Mouse (Mus musculus) cerebellum, adult 2 months (tissue): Measurements from ENCODE around the gene Pex12. TPM values are rescaled to one million over a fixed set of nuclear protein-coding genes. Genes with fewer than 3 reads are reported as not detected.

Experiments used
- DNase-seq, 2 experiments: peaks; one replicate each; pipeline ENCODE4 v3.0.0; 2021
- H3K27ac ChIP-seq: fragments of 200-500 bp; 2 replicates; pipeline ENCODE4 v1.5.1; 2012; ENCODE audit warnings: low read length, control low read depth, inconsistent platforms; ENCODE audit not compliant: insufficient read depth
- H3K27me3 ChIP-seq: fragments of 200-500 bp; 2 replicates; pipeline ENCODE4 v1.6.1; 2012; ENCODE audit warnings: inconsistent platforms, mild to moderate bottlenecking, low read length, moderate library complexity; ENCODE audit not compliant: control insufficient read depth, insufficient read depth
- H3K4me1 ChIP-seq: fragments of 200-500 bp; 2 replicates; pipeline ENCODE4 v1.6.1; 2011; ENCODE audit warnings: low read length; ENCODE audit not compliant: control insufficient read depth, insufficient read depth
- H3K4me3 ChIP-seq: fragments of 200-500 bp; replicated peaks from 2 replicates; pipeline ENCODE3; 2011; ENCODE audit warnings: mild to moderate bottlenecking, low read depth, low read length, control low read depth; ENCODE audit not compliant: insufficient read depth
- CTCF ChIP-seq: fragments of 200-500 bp; IDR thresholded peaks from 2 replicates; pipeline ENCODE4 v1.5.1; 2011; ENCODE audit warnings: low read depth, mild to moderate bottlenecking, control low read depth, low read length, moderate library complexity, borderline replicate concordance; ENCODE audit not compliant: insufficient read depth
- POLR2A ChIP-seq: fragments of 200-500 bp; IDR thresholded peaks from 2 replicates; pipeline ENCODE4 v1.6.1; 2011; ENCODE audit warnings: low read length, control low read depth, borderline replicate concordance; ENCODE audit not compliant: insufficient read depth
- WGBS: fragments of 180-500 bp; shearing (Covaris S2); methylation state at CpG from one replicate; pipeline ENCODE4 v1.1.7; 2018; 5-methylcytosine and 5-hydroxymethylcytosine counted together
- polyA plus RNA-seq: library from polyadenylated mRNA; depleted of rRNA; stranded (reverse); fragments of >200 nt; gene quantifications from 2 replicates; pipeline ENCODE4 v1.2.3, GENCODE M21; 2012

Gene Pex12
- polyA plus RNA-seq, 1 experiment: 8.6 TPM

DNA sequence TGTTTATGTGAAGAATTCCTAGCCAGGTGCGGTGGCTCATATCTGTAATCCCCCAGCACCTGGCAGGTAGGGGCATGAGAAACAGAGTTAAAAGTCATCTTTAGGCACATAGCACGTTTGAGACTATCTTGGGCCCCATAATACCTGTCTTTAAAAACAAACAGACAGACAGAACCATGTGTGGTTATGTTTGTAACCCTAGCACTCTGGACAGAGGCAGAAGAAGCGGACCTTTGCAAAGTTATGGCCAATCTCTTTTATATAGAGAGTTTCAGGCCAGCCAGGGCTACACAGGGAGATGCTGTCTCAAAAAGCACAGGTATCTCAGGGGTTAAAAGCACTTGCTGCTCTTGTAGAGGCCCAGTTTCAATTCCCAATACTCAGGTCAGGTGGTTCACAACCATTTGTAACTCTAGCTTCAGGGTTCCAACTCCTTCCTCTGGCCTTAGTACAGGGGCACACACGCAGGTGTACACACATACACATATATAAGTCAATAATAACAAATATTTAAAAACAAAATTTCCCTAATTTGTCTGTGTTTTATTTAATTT, 4.4 kb upstream of the Pex12 start:
- Histone ChIP-seq H3K27me3 (no peaks in the 10 kb centered on the region), H3K4me3 (no peak overlapping the region), H3K4me1 (peaks cover 2% of the 10 kb centered on the region; the same call in 1 of the 2 replicates), H3K27ac (no peak overlapping the region)
- DNase-seq: no peak
- WGBS: 82% methylated on average over 4 of the region's 4 CpGs
- TF ChIP-seq POLR2A (no peak), CTCF (no peak)

DNA sequence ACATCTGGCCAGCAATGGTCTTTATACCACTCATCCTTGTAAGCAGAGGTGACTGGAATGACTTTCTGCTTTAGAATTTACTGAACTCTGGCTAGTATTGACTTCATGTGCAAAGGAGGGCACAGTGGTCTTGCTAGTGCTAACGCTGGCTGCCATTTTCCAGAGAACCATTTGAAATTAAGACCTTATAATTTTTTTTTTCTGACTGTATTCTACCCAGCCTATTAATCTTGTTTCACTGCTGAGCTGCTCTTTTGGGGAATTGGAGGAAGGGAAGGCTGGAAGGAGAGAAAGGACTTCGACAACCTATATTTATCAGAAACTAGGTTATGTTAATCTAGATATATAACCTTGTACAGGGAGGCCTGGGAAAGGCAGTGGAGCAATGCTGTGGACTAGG, 2.1 kb upstream of the Pex12 start:
- no peak overlapping the region for H3K4me3 ChIP-seq
- TF ChIP-seq CTCF (no peak), POLR2A (no peak)
- no peak for DNase-seq
- no peak overlapping the region for H3K27ac ChIP-seq
- H3K27me3 ChIP-seq: no peaks in the 10 kb centered on the region
- 94% methylated on average over 2 of the region's 2 CpGs for WGBS
- H3K4me1 ChIP-seq: peaks cover 2% of the 10 kb centered on the region; the same call in 1 of the 2 replicates

DNA sequence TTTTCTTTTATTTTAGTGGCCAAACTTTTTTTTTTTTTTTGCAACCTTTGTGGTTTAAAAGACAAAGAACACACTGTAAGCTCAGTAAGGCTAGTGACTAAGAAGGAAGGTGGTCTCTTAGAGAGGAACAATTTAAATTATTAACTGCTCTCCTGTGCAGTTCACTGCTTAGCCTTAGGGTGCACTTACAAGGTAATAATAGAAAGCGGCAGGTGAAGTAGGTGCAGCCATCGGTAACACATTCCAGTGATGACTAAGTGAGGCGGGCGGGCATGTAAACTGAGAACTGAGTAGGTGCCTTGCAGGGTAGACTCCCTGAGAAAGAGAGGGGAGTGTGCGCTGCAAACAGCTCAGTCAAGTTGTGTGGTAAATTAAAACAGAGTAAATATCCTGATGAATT, 1.4 kb upstream of the Pex12 start:
- no peaks in the 10 kb centered on the region for H3K27me3 ChIP-seq
- no peak for DNase-seq
- H3K4me1 ChIP-seq: peaks cover 2% of the 10 kb centered on the region; the same call in 1 of the 2 replicates
- peak overlapping the region; percentile 5 for H3K4me3 ChIP-seq
- 50% methylated on average over 5 of the region's 5 CpGs for WGBS
- TF ChIP-seq POLR2A (no peak), CTCF (no peak)
- no peak overlapping the region for H3K27ac ChIP-seq

DNA sequence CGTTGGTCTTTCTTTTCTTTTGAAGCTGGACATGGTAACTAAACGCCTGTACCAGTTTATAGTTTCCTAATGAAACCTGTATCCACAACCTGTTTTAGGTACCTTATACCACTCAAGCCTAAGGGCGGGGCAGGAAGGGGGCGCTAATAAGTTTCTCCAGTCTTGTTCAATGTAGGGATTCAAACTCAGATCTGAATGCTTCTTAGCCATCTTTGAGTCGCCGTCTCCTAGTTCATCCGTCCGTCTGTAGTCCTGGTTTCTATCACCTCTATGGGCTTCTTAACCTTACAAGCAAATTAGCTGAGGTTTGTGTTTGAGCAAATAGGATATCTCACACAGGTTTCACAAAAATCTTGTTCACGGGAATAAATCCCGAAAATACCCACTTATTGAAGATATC, 262 bp downstream of the Pex12 start:
- H3K27ac ChIP-seq: peak overlapping the region; percentile 1; the same call in 1 of the 2 replicates
- WGBS: 8% methylated on average over 10 of the region's 10 CpGs
- H3K4me1 ChIP-seq: peaks cover 2% of the 10 kb centered on the region

DNA sequence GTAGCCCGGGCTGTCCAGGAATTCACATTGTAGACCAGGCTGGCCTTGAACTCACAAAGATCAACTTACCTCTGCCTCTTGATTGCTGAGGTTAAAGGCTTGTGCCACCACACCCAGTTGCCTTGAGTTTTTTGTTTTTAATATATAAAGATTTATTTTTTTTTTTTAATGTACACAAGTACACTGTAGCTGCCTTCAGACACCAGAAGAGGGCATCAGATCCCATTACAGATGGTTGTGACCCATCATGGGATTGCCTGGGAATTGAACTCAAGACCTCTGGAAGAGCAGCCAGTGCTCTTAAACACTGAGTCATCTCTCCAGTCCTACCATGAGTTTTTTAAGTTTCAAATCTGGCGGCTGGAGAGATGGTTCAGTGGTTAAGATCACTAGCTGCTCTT, 955 bp downstream of the Pex12 start:
- H3K27ac ChIP-seq: no peak overlapping the region
- no peaks in the 10 kb centered on the region for H3K27me3 ChIP-seq
- H3K4me3 ChIP-seq: no peak overlapping the region
- TF ChIP-seq CTCF: no peak
- no peak for TF ChIP-seq POLR2A
- 69% methylated on average over 2 of the region's 2 CpGs for WGBS
- H3K4me1 ChIP-seq: peaks cover 2% of the 10 kb centered on the region
- no peak for DNase-seq

More for the DNA sequence above, 262 bp downstream of the Pex12 start:
- peak overlapping the region; percentile 84 for H3K4me3 ChIP-seq
- no peaks in the 10 kb centered on the region for H3K27me3 ChIP-seq
- TF ChIP-seq POLR2A (no peak), CTCF (no peak)
- DNase-seq: no peak

DNA sequence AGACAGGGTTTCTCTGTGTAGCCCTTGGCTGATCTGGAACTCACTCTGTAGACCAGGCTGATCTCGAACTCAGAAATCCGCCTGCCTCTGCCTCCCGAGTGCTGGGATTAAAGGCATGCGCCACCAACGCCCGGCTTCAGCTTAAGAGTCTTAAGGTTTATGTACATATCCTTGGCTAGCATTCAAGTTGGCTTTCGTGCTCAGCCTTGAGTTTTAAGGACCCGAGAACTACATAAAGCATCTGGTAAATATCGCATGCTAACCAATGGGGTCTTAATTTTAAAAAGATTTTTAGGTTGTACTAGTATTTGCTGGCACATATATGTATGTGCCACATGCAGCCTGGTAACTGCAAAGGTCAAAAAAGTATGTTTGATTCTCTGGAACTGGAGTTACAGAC, 2.7 kb downstream of the Pex12 start:
- Histone ChIP-seq H3K4me3 (no peak overlapping the region), H3K27ac (no peak overlapping the region), H3K27me3 (no peaks in the 10 kb centered on the region), H3K4me1 (peaks cover 1% of the 10 kb centered on the region)
- DNase-seq: no peak
- TF ChIP-seq CTCF: no peak
- no peak for TF ChIP-seq POLR2A
- WGBS: 88% methylated on average over 9 of the region's 9 CpGs

DNA sequence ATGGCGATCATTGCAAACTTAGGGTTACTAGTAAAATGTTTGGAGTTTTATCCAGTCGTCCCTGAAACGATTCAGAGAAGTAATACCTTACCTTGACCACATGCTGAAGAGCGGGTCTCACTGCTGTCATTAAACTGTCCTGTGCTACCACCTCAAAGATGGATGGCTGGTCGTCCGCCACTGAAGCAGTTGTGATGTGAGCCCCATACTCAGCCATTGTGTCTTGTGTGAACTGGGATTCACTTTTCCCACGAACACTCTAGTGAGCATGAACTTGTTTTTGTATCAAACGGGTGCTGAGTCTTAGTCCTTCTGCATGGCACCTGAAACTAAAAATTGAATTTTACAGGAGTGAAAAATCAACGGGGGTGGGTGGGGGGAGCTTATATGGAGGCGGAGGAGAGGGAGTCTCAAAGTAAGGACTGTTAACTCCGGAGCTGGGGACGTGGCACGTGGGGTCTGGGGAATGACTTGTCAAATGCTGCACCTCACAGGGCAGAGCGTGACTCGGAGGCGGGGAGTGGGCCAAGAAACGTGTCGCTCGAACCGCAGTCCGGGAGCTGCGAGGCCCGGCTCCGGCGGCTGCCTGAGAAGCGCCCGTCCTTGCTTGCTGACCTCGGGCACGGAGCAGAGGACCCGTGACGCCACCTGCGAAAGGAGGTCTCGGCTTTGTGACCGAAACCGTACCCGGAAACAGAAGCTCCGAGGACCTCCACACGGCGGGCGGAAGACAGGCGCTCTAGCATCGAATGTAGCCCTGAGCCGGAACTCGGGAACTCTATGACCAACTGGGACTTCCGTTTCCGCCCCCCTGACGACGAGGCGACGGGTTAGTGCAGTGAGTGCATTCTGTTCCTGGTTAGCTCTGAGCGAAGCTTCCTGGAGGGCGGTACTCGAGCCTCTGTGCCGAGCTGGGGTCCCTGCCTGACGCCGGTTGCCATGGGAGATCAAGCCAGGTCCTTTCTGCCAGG, 3.9 kb downstream of the Pex12 start, which contains the start of gene Ap2b1:
Ap2b1 (plus strand) TSS at position 800 of the 971 bp plus-strand sequence.
- DNase-seq: peak; percentile 93 to 96
- WGBS: 3% methylated on average over 56 of the region's 56 CpGs
- TF ChIP-seq CTCF (no peak), POLR2A (peak; percentile 83; the same call in 1 of the 2 replicates)
- Histone ChIP-seq H3K27me3 (no peaks in the 10 kb centered on the region), H3K27ac (peak within 1 kb of the TSS; percentile 75), H3K4me1 (no peaks in the 10 kb centered on the region; the same call in 1 of the 2 replicates), H3K4me3 (peak within 1 kb of the TSS; percentile 90)

DNA sequence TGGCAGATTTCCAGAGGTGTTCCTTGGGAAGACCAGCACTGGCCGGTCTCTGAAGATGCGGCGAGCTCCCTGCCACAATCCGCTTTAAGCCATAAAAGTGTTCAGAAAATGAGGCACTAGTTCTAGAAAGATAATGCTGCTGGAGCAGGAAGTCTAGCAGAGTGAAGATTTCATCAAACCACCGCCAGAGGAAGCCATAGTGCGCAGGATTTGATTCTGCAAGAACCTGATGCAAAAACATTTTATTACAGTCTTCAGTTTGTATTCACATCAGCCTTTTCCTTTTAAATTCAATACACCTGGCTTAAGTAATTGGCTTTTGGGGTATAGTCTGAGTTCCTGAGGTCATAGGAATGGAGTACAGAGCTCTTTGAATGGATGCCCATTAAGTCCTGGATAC, 4.6 kb downstream of the Pex12 start:
- no peaks in the 10 kb centered on the region for H3K27me3 ChIP-seq
- no peak for TF ChIP-seq CTCF
- no peak for TF ChIP-seq POLR2A
- no peak for DNase-seq
- WGBS: 82% methylated on average over 6 of the region's 6 CpGs
- no peaks in the 10 kb centered on the region; the same call in 1 of the 2 replicates for H3K4me1 ChIP-seq
- no peak overlapping the region for H3K4me3 ChIP-seq
- no peak overlapping the region for H3K27ac ChIP-seq
